Comparison of ENCODE assay signal across 29 mouse cellular contexts in genomic region chr11:68315551-68316130, GRCm38 (mm10).
DNase-seq lines count a peak whose midpoint lies in the region; ATAC-seq and TF ChIP-seq lines count a peak whose summit lies in the region.
"Had no signal": no experiment of that assay in that cellular context is flagged by ENCODE, and none has a peak within 500 bp of the region (broad histone marks: within the 10 kb centered on the region; RNA-seq: fewer than 3 reads in every experiment).

No protein-coding gene starts in this region.

- no peak overlapping the region for H3K9ac ChIP-seq in kidney, postnatal 0 days (ENCODE audit: low read depth, low read length)
- no peak overlapping the region for H3K9ac ChIP-seq in embryonic facial prominence, embryonic 15.5 days
- H3K9ac ChIP-seq: embryonic facial prominence, embryonic 12.5 days; forebrain, embryonic 12.5 days; forebrain, postnatal 0 days; heart, embryonic 15.5 days; hindbrain, embryonic 12.5 days; intestine, embryonic 15.5 days; limb, embryonic 13.5 days; liver, embryonic 12.5 days; liver, postnatal 0 days; neural tube, embryonic 12.5 days had no signal

- no peak for TF ChIP-seq CTCF in kidney, postnatal 0 days (IDR thresholded peaks at IDR 0.05; ENCODE audit: low read depth)

- H3K9me3 ChIP-seq in kidney, postnatal 0 days (replicated peaks; ENCODE audit: low read length) = no peaks in the 10 kb centered on the region
- 0 out of 2 replicates have a peak, but pooled peaks cover 6% of the 10 kb centered on the region for H3K9me3 ChIP-seq in embryonic facial prominence, embryonic 15.5 days (replicated peaks)
- H3K9me3 ChIP-seq in limb, embryonic 10.5 days (replicated peaks) = no peaks in the 10 kb centered on the region; the same call in 1 of the 2 replicates
- H3K9me3 ChIP-seq: forebrain, embryonic 12.5 days; heart, embryonic 10.5 days; heart, embryonic 15.5 days; intestine, embryonic 15.5 days; liver, embryonic 12.5 days had no signal

- DNase-seq in kidney, postnatal 0 days (ENCODE audit: low spot score) = peak; percentile 18
- no peak for DNase-seq in kidney, postnatal 10 days
- DNase-seq in limb, embryonic 10.5 days (ENCODE audit: low spot score) = no peak
- no peak for DNase-seq in T-cell, adult 2 months (ENCODE audit: low spot score)
- no peak for DNase-seq in adrenal gland, adult 18-20 months (ENCODE audit: low spot score in 2 of 2)
- DNase-seq: adrenal gland, postnatal 14 days; B cell, adult 2 months; cerebellum, adult 11 months; cerebellum, adult 9-10 months; cerebellum, postnatal 36 days; forebrain, postnatal 0 days; gastrocnemius, postnatal 10 days; kidney, adult 2 months; kidney, postnatal 14 days; liver, postnatal 0 days; lung, postnatal 36 days; right cerebral cortex, adult 18-20 months had no signal

- no peak overlapping the region for H3K4me2 ChIP-seq in kidney, postnatal 0 days (ENCODE audit: low read length)
- H3K4me2 ChIP-seq in embryonic facial prominence, embryonic 15.5 days (replicated peaks) = no peak overlapping the region
- H3K4me2 ChIP-seq: embryonic facial prominence, embryonic 12.5 days; forebrain, embryonic 12.5 days; heart, embryonic 15.5 days; hindbrain, embryonic 12.5 days; intestine, embryonic 15.5 days; limb, embryonic 13.5 days; liver, embryonic 12.5 days; neural tube, embryonic 12.5 days had no signal

- H3K27ac ChIP-seq in kidney, postnatal 0 days = no peak overlapping the region
- H3K27ac ChIP-seq in embryonic facial prominence, embryonic 15.5 days (replicated peaks) = 0 out of 2 replicates have a peak overlapping the region, but pooled peaks have one; percentile 44
- H3K27ac ChIP-seq in limb, embryonic 10.5 days = peak overlapping the region; percentile 59
- H3K27ac ChIP-seq: embryonic facial prominence, embryonic 12.5 days; forebrain, embryonic 12.5 days; heart, embryonic 10.5 days; heart, embryonic 15.5 days; hindbrain, embryonic 12.5 days; hindbrain, postnatal 0 days; intestine, embryonic 15.5 days; limb, embryonic 13.5 days; liver, embryonic 12.5 days; neural tube, embryonic 12.5 days had no signal

- H3K4me3 ChIP-seq in kidney, postnatal 0 days (replicated peaks; ENCODE audit: low read depth, low read length) = no peak overlapping the region
- no peak overlapping the region for H3K4me3 ChIP-seq in embryonic facial prominence, embryonic 15.5 days (replicated peaks)
- no peak overlapping the region for H3K4me3 ChIP-seq in limb, embryonic 10.5 days
- H3K4me3 ChIP-seq: embryonic facial prominence, embryonic 12.5 days; forebrain, embryonic 12.5 days; heart, embryonic 10.5 days; heart, embryonic 15.5 days; hindbrain, embryonic 12.5 days; intestine, embryonic 15.5 days; limb, embryonic 13.5 days; liver, embryonic 12.5 days; myocyte; neural tube, embryonic 12.5 days had no signal

- H3K36me3 ChIP-seq in kidney, postnatal 0 days (ENCODE audit: insufficient read depth, low read length) = no peaks in the 10 kb centered on the region
- no peaks in the 10 kb centered on the region for H3K36me3 ChIP-seq in embryonic facial prominence, embryonic 15.5 days
- H3K36me3 ChIP-seq in limb, embryonic 10.5 days = no peaks in the 10 kb centered on the region; the same call in 1 of the 2 replicates
- H3K36me3 ChIP-seq: embryonic facial prominence, embryonic 12.5 days; forebrain, embryonic 12.5 days; heart, embryonic 10.5 days; heart, embryonic 15.5 days; hindbrain, embryonic 12.5 days; intestine, embryonic 15.5 days; limb, embryonic 13.5 days; liver, embryonic 12.5 days had no signal

- H3K4me1 ChIP-seq in kidney, postnatal 0 days (replicated peaks; ENCODE audit: insufficient read depth, low read length) = no peaks in the 10 kb centered on the region
- peaks cover 6% of the 10 kb centered on the region; the same call in 1 of the 2 replicates for H3K4me1 ChIP-seq in embryonic facial prominence, embryonic 15.5 days
- peaks cover 42% of the 10 kb centered on the region for H3K4me1 ChIP-seq in limb, embryonic 10.5 days
- H3K4me1 ChIP-seq: liver, embryonic 12.5 days had no signal

- ATAC-seq in kidney, postnatal 0 days (replicated peaks; ENCODE audit: low FRiP score, low read depth) = no peak
- no peak for ATAC-seq in embryonic facial prominence, embryonic 15.5 days (ENCODE audit: insufficient number of reproducible peaks, low FRiP score, low TSS enrichment, low read depth)
- ATAC-seq: forebrain, postnatal 0 days; hindbrain, postnatal 0 days; intestine, embryonic 15.5 days; liver, embryonic 12.5 days; liver, postnatal 0 days had no signal

- no peaks in the 10 kb centered on the region for H3K27me3 ChIP-seq in kidney, postnatal 0 days (ENCODE audit: insufficient read depth, low read length)
- no peaks in the 10 kb centered on the region for H3K27me3 ChIP-seq in embryonic facial prominence, embryonic 15.5 days
- no peaks in the 10 kb centered on the region for H3K27me3 ChIP-seq in limb, embryonic 10.5 days (ENCODE audit: low read depth, poor library complexity, severe bottlenecking)
- H3K27me3 ChIP-seq: embryonic facial prominence, embryonic 12.5 days; forebrain, embryonic 12.5 days; heart, embryonic 15.5 days; hindbrain, embryonic 12.5 days; intestine, embryonic 15.5 days; liver, embryonic 12.5 days; neural tube, embryonic 12.5 days had no signal

- 61% methylated on average over 11 of the region's 11 CpGs for WGBS in kidney, postnatal 0 days
- WGBS in embryonic facial prominence, embryonic 15.5 days = 51% methylated on average over 11 of the region's 11 CpGs
- 54% methylated on average over 11 of the region's 11 CpGs for WGBS in limb, embryonic 10.5 days
